Mouse (Mus musculus) stomach, postnatal 0 days (tissue): ENCODE measurements at regions not wholly inside any gene's neighbourhood (a gene's known extent, or its start where the extent isn't known, plus 50 kb on each side); places are given as distances from the start of the nearest gene placed in this dataset.
A peak's percentile ranks its signal among the peaks of the same experiment; 100 is the strongest.

Experiments
- ATAC-seq: fragments of 200-750 bp; cut with Nextera tagmentation; 2 replicates; pipeline ENCODE4 v1.8.0; 2017; ENCODE audit not compliant: low FRiP score, low TSS enrichment
- DNase-seq: peaks from one replicate; pipeline ENCODE4 v3.0.0-alpha.2; 2016; ENCODE audit warnings: low spot score
- H3K27ac ChIP-seq: fragments of 300-500 bp; sonication (generic); replicated peaks from 2 replicates; pipeline ENCODE4 v1.5.1; 2014; ENCODE audit warnings: mild to moderate bottlenecking, control low read depth
- H3K27me3 ChIP-seq: fragments of 300-500 bp; sonication (generic); 2 replicates; pipeline ENCODE4 v1.6.1; 2014; ENCODE audit warnings: low read length; ENCODE audit not compliant: control insufficient read depth, insufficient read depth
- H3K36me3 ChIP-seq: fragments of 300-500 bp; sonication (generic); 2 replicates; pipeline ENCODE4 v1.6.1; 2014; ENCODE audit warnings: low read length, mixed read lengths; ENCODE audit not compliant: control insufficient read depth, insufficient read depth
- H3K4me1 ChIP-seq: fragments of 300-500 bp; sonication (generic); replicated peaks from 2 replicates; pipeline ENCODE4 v1.6.1; 2014; ENCODE audit warnings: antibody characterized with exemption; ENCODE audit not compliant: control insufficient read depth, insufficient read depth
- H3K4me2 ChIP-seq: fragments of 300-500 bp; sonication (generic); replicated peaks from 2 replicates; pipeline ENCODE4 v1.6.1; 2014; ENCODE audit warnings: low read depth, mild to moderate bottlenecking, control low read depth, moderate library complexity
- H3K4me3 ChIP-seq: fragments of 300-500 bp; sonication (generic); 2 replicates; pipeline ENCODE4 v1.5.1; 2014; ENCODE audit warnings: low read depth, low read length, control low read depth
- H3K9ac ChIP-seq: fragments of 300-500 bp; sonication (generic); 2 replicates; pipeline ENCODE4 v1.6.1; 2014; ENCODE audit warnings: mild to moderate bottlenecking, low read length, control low read depth, mixed read lengths
- H3K9me3 ChIP-seq: fragments of 300-500 bp; sonication (generic); 2 replicates; pipeline ENCODE4 v1.6.1; 2016; ENCODE audit warnings: low read length; ENCODE audit not compliant: control insufficient read depth
- CTCF ChIP-seq: IDR thresholded peaks from 2 replicates; pipeline ENCODE4 v1.5.1; 2016; ENCODE audit warnings: antibody characterized with exemption, low read depth, mild to moderate bottlenecking, moderate library complexity
- EP300 ChIP-seq: optimal IDR thresholded peaks from 2 replicates; pipeline ENCODE3; 2016; ENCODE audit warnings: antibody characterized with exemption
- WGBS: fragments of 180-500 bp; shearing (Covaris S2); extraction: QIAGEN DNeasy Blood & Tissue Kit; methylation state at CpG from one replicate; pipeline ENCODE4 v1.1.7; 2014; 5-methylcytosine and 5-hydroxymethylcytosine counted together

GRCm38 (mm10) chr9:100366816-100367215, 119.8 kb downstream of the Il20rb start:
- H3K36me3 ChIP-seq = no peaks in the 10 kb centered on the region
- no peaks in the 10 kb centered on the region for H3K9me3 ChIP-seq
- no peak overlapping the region for H3K4me3 ChIP-seq
- no peak overlapping the region for H3K27ac ChIP-seq
- no peak for TF ChIP-seq CTCF
- no peak for TF ChIP-seq EP300
- DNase-seq (no peak), ATAC-seq (no peak)
- no peak overlapping the region for H3K9ac ChIP-seq
- no peaks in the 10 kb centered on the region for H3K4me1 ChIP-seq
- WGBS = 62% methylated on average over 6 of the region's 6 CpGs
- H3K27me3 ChIP-seq = no peaks in the 10 kb centered on the region
- no peak overlapping the region for H3K4me2 ChIP-seq

DNA sequence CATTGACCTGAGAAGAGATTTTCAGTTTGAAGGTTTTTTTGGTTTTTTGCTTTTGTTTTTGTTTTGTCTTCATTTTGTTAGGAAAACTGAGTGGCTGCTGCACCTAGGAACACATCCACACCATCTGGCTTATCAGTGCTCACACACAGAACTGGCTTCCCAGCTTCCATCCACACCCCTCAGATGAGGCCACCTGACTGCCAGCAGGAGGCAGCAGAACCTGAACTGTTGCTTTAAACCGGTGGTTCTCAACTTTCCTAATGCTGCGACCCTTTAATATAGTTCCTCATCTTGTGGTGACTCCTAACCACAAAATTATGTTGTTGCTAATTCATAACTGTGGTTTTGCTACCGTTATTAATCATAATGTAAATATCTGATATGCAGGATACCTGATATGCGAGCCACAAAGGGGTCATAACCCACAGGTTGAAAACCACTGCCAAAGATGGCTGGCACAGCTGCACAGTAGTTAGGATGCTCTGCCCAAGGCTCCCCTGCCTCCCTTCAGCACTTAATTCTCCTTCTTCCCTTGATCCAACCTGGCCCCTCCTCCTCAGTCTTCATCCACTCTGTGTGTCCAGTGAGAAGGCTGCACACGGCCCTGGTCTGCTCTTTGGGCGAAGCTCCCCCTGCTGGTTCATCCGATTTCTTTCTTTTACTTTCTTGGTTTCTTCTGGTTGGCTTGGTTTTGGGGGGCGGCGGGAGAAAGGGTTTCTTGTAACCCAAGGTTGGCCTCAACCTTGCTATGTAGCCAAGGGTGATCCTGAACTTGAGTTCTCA, 126.5 kb downstream of the Il20rb start:
- Histone ChIP-seq H3K9ac (no peak overlapping the region), H3K27me3 (no peaks in the 10 kb centered on the region), H3K9me3 (no peaks in the 10 kb centered on the region), H3K27ac (no peak overlapping the region), H3K4me2 (no peak overlapping the region), H3K4me1 (no peaks in the 10 kb centered on the region), H3K4me3 (no peak overlapping the region), H3K36me3 (no peaks in the 10 kb centered on the region)
- TF ChIP-seq EP300 = no peak
- TF ChIP-seq CTCF = peak; percentile 70
- DNase-seq (peak; percentile 35), ATAC-seq (no peak)
- 68% methylated on average over 9 of the region's 9 CpGs for WGBS

DNA sequence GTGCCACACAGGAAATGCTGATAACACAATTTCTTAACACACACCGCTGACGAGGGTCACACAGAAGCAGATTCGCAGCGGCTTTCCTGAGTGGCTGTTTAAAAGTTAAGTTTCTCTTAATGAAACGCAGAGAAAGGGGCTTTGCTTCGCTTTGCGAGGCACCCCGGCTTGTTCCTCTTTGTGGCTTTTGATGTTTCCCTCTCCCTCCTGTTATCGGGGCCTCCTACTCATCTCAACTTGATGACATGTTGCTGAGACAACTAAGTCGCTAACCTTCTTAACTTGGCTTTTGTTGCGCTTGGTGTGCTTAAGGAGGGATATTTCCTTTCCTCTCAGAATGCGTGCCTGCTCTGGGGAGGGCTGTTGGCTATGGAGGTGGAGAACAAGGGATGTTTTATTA, 129.0 kb downstream of the Il20rb start:
- H3K4me2 ChIP-seq = no peak overlapping the region
- 66% methylated on average over 12 of the region's 12 CpGs for WGBS
- no peak for DNase-seq
- H3K27ac ChIP-seq = no peak overlapping the region
- H3K36me3 ChIP-seq = no peaks in the 10 kb centered on the region
- no peaks in the 10 kb centered on the region for H3K4me1 ChIP-seq
- no peaks in the 10 kb centered on the region for H3K9me3 ChIP-seq
- no peak for ATAC-seq
- TF ChIP-seq CTCF (no peak), EP300 (no peak)
- H3K27me3 ChIP-seq = no peaks in the 10 kb centered on the region
- no peak overlapping the region for H3K9ac ChIP-seq
- no peak overlapping the region for H3K4me3 ChIP-seq

DNA sequence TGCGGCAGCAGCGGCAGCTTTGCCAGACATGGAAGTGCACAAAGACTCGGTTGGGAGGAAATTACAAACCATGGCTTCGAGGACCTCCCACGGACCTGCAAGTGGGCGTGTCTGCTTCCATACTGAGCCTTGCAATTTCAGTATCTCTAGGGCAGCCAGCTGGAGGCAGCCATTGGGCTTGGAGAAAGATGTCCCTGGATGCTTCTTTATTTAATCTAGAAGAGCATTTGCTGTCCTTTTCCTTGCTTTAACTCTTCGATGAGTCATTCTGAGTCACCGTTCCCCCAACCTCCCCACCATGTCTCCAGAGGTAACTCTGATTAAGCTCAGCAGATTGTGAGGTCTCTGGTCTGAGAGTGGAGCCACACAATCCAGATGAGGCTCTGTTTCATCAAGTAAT, 145.8 kb downstream of the Il20rb start:
- no peaks in the 10 kb centered on the region for H3K9me3 ChIP-seq
- no peak for TF ChIP-seq EP300
- TF ChIP-seq CTCF = no peak
- WGBS = 73% methylated on average over 8 of the region's 8 CpGs

DNA sequence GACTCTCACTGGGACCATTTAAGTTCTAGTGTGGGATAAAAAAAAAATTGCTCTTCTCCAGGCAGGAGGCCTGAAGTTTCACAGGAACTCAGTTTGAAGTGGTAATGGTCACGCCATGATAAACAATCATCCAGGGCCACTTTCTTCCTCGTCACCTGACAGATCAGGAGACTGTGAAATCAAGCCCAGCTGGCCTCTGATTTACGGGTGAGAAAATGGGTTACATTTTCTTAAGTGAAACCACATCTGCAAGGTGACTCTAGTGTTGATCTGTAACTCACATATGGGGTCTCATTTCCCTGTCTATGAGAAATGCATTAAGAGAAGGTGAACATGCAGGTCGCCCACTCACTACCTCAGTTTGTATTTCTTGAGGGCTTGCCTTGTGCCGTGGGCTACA, 178.8 kb downstream of the Il20rb start:
- no peak overlapping the region for H3K9ac ChIP-seq
- H3K4me1 ChIP-seq = no peaks in the 10 kb centered on the region
- H3K4me2 ChIP-seq = no peak overlapping the region
- DNase-seq (no peak), ATAC-seq (no peak)
- no peaks in the 10 kb centered on the region for H3K36me3 ChIP-seq
- WGBS = 51% methylated on average over 5 of the region's 5 CpGs
- H3K27me3 ChIP-seq = no peaks in the 10 kb centered on the region
- H3K27ac ChIP-seq = no peak overlapping the region
- no peaks in the 10 kb centered on the region for H3K9me3 ChIP-seq
- no peak overlapping the region for H3K4me3 ChIP-seq
- TF ChIP-seq CTCF = no peak
- no peak for TF ChIP-seq EP300

More for the DNA sequence above, 145.8 kb downstream of the Il20rb start:
- H3K4me2 ChIP-seq = no peak overlapping the region
- no peak overlapping the region for H3K27ac ChIP-seq
- no peaks in the 10 kb centered on the region for H3K4me1 ChIP-seq
- no peak overlapping the region for H3K9ac ChIP-seq
- DNase-seq (no peak), ATAC-seq (no peak)
- no peaks in the 10 kb centered on the region for H3K36me3 ChIP-seq
- no peaks in the 10 kb centered on the region for H3K27me3 ChIP-seq
- no peak overlapping the region for H3K4me3 ChIP-seq

GRCm38 (mm10) chr9:100307364-100307763, 179.2 kb downstream of the Il20rb start:
- Histone ChIP-seq H3K4me1 (no peaks in the 10 kb centered on the region), H3K36me3 (no peaks in the 10 kb centered on the region), H3K4me3 (no peak overlapping the region), H3K9ac (no peak overlapping the region), H3K9me3 (no peaks in the 10 kb centered on the region), H3K4me2 (no peak overlapping the region), H3K27me3 (no peaks in the 10 kb centered on the region), H3K27ac (no peak overlapping the region)
- ATAC-seq (no peak), DNase-seq (no peak)
- TF ChIP-seq CTCF = no peak
- no peak for TF ChIP-seq EP300
- WGBS = 72% methylated on average over 2 of the region's 2 CpGs
